Mouse (Mus musculus): ENCODE results near the gene Slc12a8. TPM values are rescaled to one million over a fixed set of nuclear protein-coding genes. Genes with fewer than 3 reads are reported as not detected.

The Slc12a8 gene
- polyA plus RNA-seq, 2 experiments = 0.06 TPM; not detected in 1

DNA sequence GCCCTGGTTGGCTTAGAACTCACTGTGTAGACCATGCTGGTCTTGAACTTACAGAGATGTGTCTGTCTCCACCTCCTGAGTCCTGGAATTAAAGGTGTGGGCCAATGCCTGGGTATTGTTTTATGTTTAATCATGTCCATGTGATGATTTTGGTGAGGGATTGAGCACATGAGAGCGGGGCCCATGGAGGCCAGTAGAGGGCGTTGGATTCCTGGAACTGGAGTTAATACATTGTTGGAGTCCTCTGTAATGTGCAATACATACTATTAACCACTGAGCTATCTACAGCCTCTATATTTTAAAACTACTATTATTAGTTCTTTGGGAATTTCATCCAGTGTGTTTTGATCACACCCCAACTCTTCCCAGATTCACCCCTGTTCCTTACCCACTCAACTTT lies 27.2 kb downstream of the Slc12a8 start:
- no peak overlapping the region for H3K27ac ChIP-seq
- no peak overlapping the region for H3K4me3 ChIP-seq (ENCODE audit: insufficient read depth in 1 of 2, low read depth in 2 of 2, low read length in 2 of 2)
- TF ChIP-seq CTCF (IDR thresholded peaks at IDR 0.05; ENCODE audit: low read depth) = no peak
- no peak for TF ChIP-seq EP300 (IDR thresholded peaks at IDR 0.05; ENCODE audit: low read depth)
- no peaks in the 10 kb centered on the region for H3K36me3 ChIP-seq (replicated peaks; ENCODE audit: control insufficient read depth, insufficient read depth, low read depth)
- 72% methylated on average over 2 of the region's 2 CpGs for WGBS (ENCODE audit: insufficient replicate concordance)
- no peak overlapping the region for H3K9ac ChIP-seq (replicated peaks)
- ATAC-seq (ENCODE audit: insufficient read depth) = no peak
- DNase-seq (ENCODE audit: low read depth in 3 of 3, low spot score in 3 of 3) = no peak
- no peaks in the 10 kb centered on the region for H3K27me3 ChIP-seq (ENCODE audit: control insufficient read depth, insufficient read depth, low read length)
- no peak overlapping the region for H3K4me2 ChIP-seq (ENCODE audit: low read depth)
- no peaks in the 10 kb centered on the region for H3K9me3 ChIP-seq (ENCODE audit: control insufficient read depth, low read length)
- H3K4me1 ChIP-seq (replicated peaks; ENCODE audit: control insufficient read depth in 2 of 2, insufficient read depth in 2 of 2, low read length in 1 of 2) = no peaks in the 10 kb centered on the region

- H3K4me2 ChIP-seq (ENCODE audit: low read depth) = no peak overlapping the region
- H3K4me1 ChIP-seq (replicated peaks; ENCODE audit: control insufficient read depth in 2 of 2, insufficient read depth in 2 of 2, low read length in 1 of 2) = no peaks in the 10 kb centered on the region
- no peak overlapping the region for H3K27ac ChIP-seq
- no peak for ATAC-seq (ENCODE audit: insufficient read depth)
- H3K4me3 ChIP-seq (ENCODE audit: insufficient read depth in 1 of 2, low read depth in 2 of 2, low read length in 2 of 2) = no peak overlapping the region
- H3K9ac ChIP-seq (replicated peaks) = no peak overlapping the region
- 76% methylated on average over 4 of the region's 4 CpGs for WGBS (ENCODE audit: insufficient replicate concordance)
- no peaks in the 10 kb centered on the region for H3K27me3 ChIP-seq (ENCODE audit: control insufficient read depth, insufficient read depth, low read length)
- DNase-seq (ENCODE audit: low read depth in 3 of 3, low spot score in 3 of 3) = no peak
- TF ChIP-seq EP300 (IDR thresholded peaks at IDR 0.05; ENCODE audit: low read depth) (no peak), CTCF (IDR thresholded peaks at IDR 0.05; ENCODE audit: low read depth) (no peak)
- H3K9me3 ChIP-seq (ENCODE audit: control insufficient read depth, low read length) = no peaks in the 10 kb centered on the region
- no peaks in the 10 kb centered on the region for H3K36me3 ChIP-seq (replicated peaks; ENCODE audit: control insufficient read depth, insufficient read depth, low read depth)
These were observed 28.4 kb downstream of the Slc12a8 start for GRCm38 (mm10) chr16:33545530-33545929.

DNA sequence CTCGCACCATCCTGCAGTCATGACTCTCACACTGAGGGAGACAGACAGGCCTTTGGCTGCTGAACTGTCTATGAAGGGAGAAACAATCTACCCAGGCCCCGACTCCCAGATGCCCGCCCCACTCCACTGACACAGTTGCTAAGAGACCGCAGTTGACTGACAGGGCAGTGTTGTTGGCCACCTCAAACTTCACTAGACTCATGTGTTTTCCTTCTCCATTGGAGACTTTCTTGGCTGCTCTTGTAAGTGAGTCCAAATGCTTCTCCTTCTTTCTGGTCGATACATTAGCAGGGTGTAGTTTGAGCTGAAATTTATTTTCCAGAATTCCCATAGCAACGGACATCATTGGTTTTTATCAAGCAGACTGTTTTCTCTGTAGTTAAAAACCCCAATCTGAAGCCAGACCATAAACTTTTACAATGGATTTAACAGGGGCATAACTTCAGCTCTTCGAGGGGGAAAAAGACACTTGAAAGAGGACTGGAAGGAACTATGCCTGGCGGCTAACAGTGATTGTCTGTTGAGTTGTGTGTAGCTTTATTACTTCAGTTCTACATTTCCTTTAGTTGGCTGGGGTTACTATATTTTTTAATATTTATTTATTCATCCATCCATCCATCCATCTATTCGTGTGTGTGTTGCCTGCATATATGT lies 36.7 kb downstream of the Slc12a8 start:
- no peak for DNase-seq (ENCODE audit: low read depth in 3 of 3, low spot score in 3 of 3)
- Histone ChIP-seq H3K27me3 (ENCODE audit: control insufficient read depth, insufficient read depth, low read length) (no peaks in the 10 kb centered on the region), H3K4me1 (replicated peaks; ENCODE audit: control insufficient read depth in 2 of 2, insufficient read depth in 2 of 2, low read length in 1 of 2) (no peaks in the 10 kb centered on the region), H3K9me3 (ENCODE audit: control insufficient read depth, low read length) (no peaks in the 10 kb centered on the region), H3K36me3 (replicated peaks; ENCODE audit: control insufficient read depth, insufficient read depth, low read depth) (no peaks in the 10 kb centered on the region), H3K9ac (replicated peaks) (no peak overlapping the region), H3K4me3 (ENCODE audit: insufficient read depth in 1 of 2, low read depth in 2 of 2, low read length in 2 of 2) (no peak overlapping the region), H3K4me2 (ENCODE audit: low read depth) (no peak overlapping the region), H3K27ac (no peak overlapping the region)
- TF ChIP-seq EP300 (IDR thresholded peaks at IDR 0.05; ENCODE audit: low read depth) (no peak), CTCF (IDR thresholded peaks at IDR 0.05; ENCODE audit: low read depth) (no peak)
- WGBS (ENCODE audit: insufficient replicate concordance) = 61% methylated on average over 9 of the region's 9 CpGs
- no peak for ATAC-seq (ENCODE audit: insufficient read depth)

DNA sequence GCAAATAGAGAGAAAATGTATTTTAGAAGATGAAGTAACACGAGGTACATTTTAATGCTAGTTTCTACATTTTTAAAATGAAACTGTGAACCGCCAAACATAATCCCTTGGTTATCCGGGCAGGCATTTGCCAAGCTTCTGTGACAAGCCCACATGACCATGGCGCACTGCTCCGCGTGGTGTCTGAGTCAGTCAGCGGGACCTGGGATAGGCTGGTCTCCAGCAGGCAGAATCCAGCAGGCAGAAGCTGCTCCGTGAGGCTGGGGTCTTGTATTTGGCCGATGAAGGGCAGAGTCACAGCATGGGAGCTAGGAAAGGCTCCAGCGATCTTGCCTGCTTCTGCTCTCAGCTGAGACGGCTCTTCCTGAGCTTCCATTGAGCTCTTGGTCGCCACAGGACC lies 41.0 kb downstream of the Slc12a8 start:
- WGBS (ENCODE audit: insufficient replicate concordance) = 72% methylated on average over 12 of the region's 12 CpGs
- no peak overlapping the region for H3K4me2 ChIP-seq (ENCODE audit: low read depth)

DNA sequence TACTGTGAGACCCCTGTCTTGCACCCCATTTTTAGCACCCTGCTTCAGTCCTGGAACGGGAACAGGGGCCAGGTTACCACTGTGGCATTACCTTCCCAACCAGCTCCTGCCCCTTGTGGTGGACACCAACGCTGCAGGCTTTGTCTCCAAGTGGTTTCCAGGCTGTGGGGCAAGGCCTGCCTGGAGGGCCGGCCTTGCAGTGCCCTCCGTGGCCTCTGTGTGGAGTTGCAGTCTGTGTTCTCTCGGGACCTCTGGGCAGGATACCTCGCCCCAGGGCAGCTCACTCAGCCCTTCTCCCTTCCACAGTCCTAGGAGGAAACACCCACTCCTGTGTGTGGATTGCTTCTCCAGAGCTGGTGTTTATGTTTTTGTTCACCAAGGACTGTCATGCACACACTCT lies 43.2 kb downstream of the Slc12a8 start:
- Histone ChIP-seq H3K27ac (no peak overlapping the region), H3K9me3 (ENCODE audit: control insufficient read depth, low read length) (no peaks in the 10 kb centered on the region), H3K27me3 (ENCODE audit: control insufficient read depth, insufficient read depth, low read length) (no peaks in the 10 kb centered on the region), H3K4me3 (ENCODE audit: insufficient read depth in 1 of 2, low read depth in 2 of 2, low read length in 2 of 2) (no peak overlapping the region), H3K36me3 (replicated peaks; ENCODE audit: control insufficient read depth, insufficient read depth, low read depth) (no peaks in the 10 kb centered on the region), H3K9ac (replicated peaks) (no peak overlapping the region), H3K4me1 (replicated peaks; ENCODE audit: control insufficient read depth in 2 of 2, insufficient read depth in 2 of 2, low read length in 1 of 2) (no peaks in the 10 kb centered on the region), H3K4me2 (ENCODE audit: low read depth) (no peak overlapping the region)
- 5% methylated on average over 6 of the region's 6 CpGs for WGBS (ENCODE audit: insufficient replicate concordance)
- no peak for TF ChIP-seq EP300 (IDR thresholded peaks at IDR 0.05; ENCODE audit: low read depth)
- peak; percentile 86 for TF ChIP-seq CTCF (IDR thresholded peaks at IDR 0.05; ENCODE audit: low read depth)
- DNase-seq (ENCODE audit: low read depth in 3 of 3, low spot score in 3 of 3) (peak; percentile 31 to 37 (median 33)), ATAC-seq (ENCODE audit: insufficient read depth) (peak; percentile 61)

More for the DNA sequence above, 41.0 kb downstream of the Slc12a8 start:
- Histone ChIP-seq H3K27me3 (ENCODE audit: control insufficient read depth, insufficient read depth, low read length) (no peaks in the 10 kb centered on the region), H3K9ac (replicated peaks) (no peak overlapping the region), H3K4me3 (ENCODE audit: insufficient read depth in 1 of 2, low read depth in 2 of 2, low read length in 2 of 2) (no peak overlapping the region), H3K27ac (no peak overlapping the region), H3K36me3 (replicated peaks; ENCODE audit: control insufficient read depth, insufficient read depth, low read depth) (no peaks in the 10 kb centered on the region), H3K9me3 (ENCODE audit: control insufficient read depth, low read length) (no peaks in the 10 kb centered on the region), H3K4me1 (replicated peaks; ENCODE audit: control insufficient read depth in 2 of 2, insufficient read depth in 2 of 2, low read length in 1 of 2) (no peaks in the 10 kb centered on the region)
- DNase-seq (ENCODE audit: low read depth in 3 of 3, low spot score in 3 of 3) = no peak
- ATAC-seq (ENCODE audit: insufficient read depth) = no peak
- TF ChIP-seq EP300 (IDR thresholded peaks at IDR 0.05; ENCODE audit: low read depth) (no peak), CTCF (IDR thresholded peaks at IDR 0.05; ENCODE audit: low read depth) (no peak)
